Mouse (Mus musculus) G1E (cell line): ENCODE measurements around the gene Tspan18.

Experiments used
- CTCF ChIP-seq: IDR thresholded peaks from 2 replicates; pipeline ENCODE4 v1.5.1; 2012; ENCODE audit warnings: low read depth, low read length, inconsistent platforms, mixed read lengths
- TAL1 ChIP-seq: conservative IDR thresholded peaks from 2 replicates; pipeline ENCODE4 v1.6.1; 2012; ENCODE audit warnings: low read depth, low read length, inconsistent platforms, mixed read lengths

GRCm38 (mm10) chr2:93347018-93347417 is 12.7 kb upstream of the Tspan18 start:
- no peak for TF ChIP-seq CTCF
- TF ChIP-seq TAL1: no peak
